Mouse (Mus musculus) adrenal gland, postnatal 25 days (tissue): ENCODE measurements around the gene Emsy. TPM values are rescaled to one million over a fixed set of nuclear protein-coding genes. Genes with fewer than 3 reads are reported as not detected.

ENCODE experiments used
- DNase-seq: peaks from one replicate; pipeline ENCODE4 v3.0.0; 2021; ENCODE audit warnings: mixed read lengths
- total RNA-seq: library from RNA; stranded (reverse); gene quantifications from 2 replicates; pipeline ENCODE4 v1.2.3, GENCODE M21; 2021

Emsy gene
- total RNA-seq, 1 experiment from 2014 or later: 40.4 TPM

GRCm38 (mm10) chr7:98541564-98541963 lies 115.0 kb downstream of the Emsy start:
- no peak for DNase-seq

GRCm38 (mm10) chr7:98540879-98541278 lies 115.7 kb downstream of the Emsy start:
- DNase-seq: no peak

- no peak for DNase-seq
Measured at GRCm38 (mm10) chr7:98537967-98538573, 118.5 kb downstream of the Emsy start.

- no peak for DNase-seq
Measured at GRCm38 (mm10) chr7:98537210-98537966, 119.2 kb downstream of the Emsy start.

Other genes starting within 250 kb of the Emsy start
- not detected in 2 replicates for gene Gucy2d, start 216.4 kb downstream of the Emsy start, total RNA-seq
- gene Lrrc32, start 167.5 kb downstream of the Emsy start, total RNA-seq: 10.2 and 13.4 TPM in 2 replicates
- 68.2 and 76.1 TPM in 2 replicates for gene Thap12, start 46.3 kb upstream of the Emsy start, total RNA-seq
- 1.8 and 1.9 TPM in 2 replicates for gene Wnt11, start 178.3 kb upstream of the Emsy start, total RNA-seq